Mouse (Mus musculus) megakaryocyte, embryonic 14.5 days (primary cell): ENCODE results near the gene Jam2.

Experiments
- FLI1 ChIP-seq: IDR thresholded peaks from 2 replicates; pipeline ENCODE4 v1.6.1; 2012; ENCODE audit warnings: low read length, inconsistent platforms, mixed read lengths
- GATA1 ChIP-seq: IDR thresholded peaks from 3 replicates; pipeline ENCODE4 v1.6.1; 2012; ENCODE audit warnings: mixed read lengths, low read length, inconsistent platforms, borderline replicate concordance

GRCm38 (mm10) chr16:84776089-84776784 is 2.3 kb downstream of the Jam2 start:
- no peak for TF ChIP-seq GATA1
- no peak for TF ChIP-seq FLI1
